Mouse (Mus musculus) limb, embryonic 12.5 days (tissue): ENCODE results near the gene Mb. TPM values are rescaled to one million over a fixed set of nuclear protein-coding genes. Genes with fewer than 3 reads are reported as not detected.

Experiments used
- ATAC-seq: fragments of 200-750 bp; cut with Nextera tagmentation; 2 replicates; pipeline ENCODE4 v1.8.0; 2017; ENCODE audit warnings: low read depth, moderate TSS enrichment; ENCODE audit not compliant: insufficient number of reproducible peaks, insufficient read depth, low FRiP score, low TSS enrichment
- H3K27ac ChIP-seq: fragments of 300-500 bp; sonication (generic); 2 replicates; pipeline ENCODE4 v1.5.1; 2016; ENCODE audit warnings: mild to moderate bottlenecking, moderate library complexity
- H3K27me3 ChIP-seq: fragments of 300-500 bp; sonication (generic); 2 replicates; pipeline ENCODE4 v1.6.1; 2016; ENCODE audit warnings: mild to moderate bottlenecking, moderate library complexity
- H3K36me3 ChIP-seq: fragments of 300-500 bp; sonication (generic); 2 replicates; pipeline ENCODE4 v1.6.1; 2016; ENCODE audit warnings: mild to moderate bottlenecking, moderate library complexity
- H3K4me1 ChIP-seq: fragments of 300-500 bp; sonication (generic); replicated peaks from 2 replicates; pipeline ENCODE4 v1.6.1; 2016
- H3K4me2 ChIP-seq: fragments of 300-500 bp; sonication (generic); 2 replicates; pipeline ENCODE4 v1.6.1; 2016; ENCODE audit warnings: mild to moderate bottlenecking, moderate library complexity
- H3K4me3 ChIP-seq: fragments of 300-500 bp; sonication (generic); replicated peaks from 2 replicates; pipeline ENCODE4 v1.5.1; 2016; ENCODE audit warnings: mild to moderate bottlenecking
- H3K9ac ChIP-seq: fragments of 300-500 bp; sonication (generic); replicated peaks from 2 replicates; pipeline ENCODE4 v1.6.1; 2016; ENCODE audit warnings: mild to moderate bottlenecking, moderate library complexity
- H3K9me3 ChIP-seq: fragments of 300-500 bp; sonication (generic); 2 replicates; pipeline ENCODE4 v1.6.1; 2016; ENCODE audit warnings: mild to moderate bottlenecking, moderate library complexity
- WGBS: fragments of 180-500 bp; shearing (Covaris S2); methylation state at CpG from one replicate; pipeline ENCODE4 v1.1.7; 2016; 5-methylcytosine and 5-hydroxymethylcytosine counted together
- polyA plus RNA-seq: library from polyadenylated mRNA; unstranded; fragments of >200 nt; fragmentation: Nextera tagmentation; extraction: Ambion mirVana; gene quantifications from 2 replicates; pipeline ENCODE4 v1.2.1, GENCODE M21; 2016

Gene Mb
- polyA plus RNA-seq, 1 experiment from 2014 or later = 3.7 TPM

- no peak overlapping the region; the same call in 1 of the 2 replicates for H3K27ac ChIP-seq
- 79% methylated on average over 11 of the region's 11 CpGs for WGBS
- H3K9ac ChIP-seq = no peak overlapping the region
Observed at GRCm38 (mm10) chr15:77079890-77080361, 29.5 kb upstream of the Mb start.

GRCm38 (mm10) chr15:77079256-77079822 lies 28.9 kb upstream of the Mb start:
- H3K27ac ChIP-seq = no peak overlapping the region
- H3K27me3 ChIP-seq = no peaks in the 10 kb centered on the region
- H3K4me2 ChIP-seq = no peak overlapping the region
- H3K36me3 ChIP-seq = peaks cover 85% of the 10 kb centered on the region
- H3K4me1 ChIP-seq = 0 out of 2 replicates have a peak, but pooled peaks cover 5% of the 10 kb centered on the region
- no peak for ATAC-seq
- 83% methylated on average over 14 of the region's 14 CpGs for whole genome bisulfite sequencing
- no peak overlapping the region for H3K4me3 ChIP-seq
- no peak overlapping the region for H3K9ac ChIP-seq
- no peaks in the 10 kb centered on the region for H3K9me3 ChIP-seq

More at GRCm38 (mm10) chr15:77079890-77080361, 29.5 kb upstream of the Mb start:
- Histone ChIP-seq H3K4me2 (no peak overlapping the region), H3K9me3 (no peaks in the 10 kb centered on the region), H3K4me1 (0 out of 2 replicates have a peak, but pooled peaks cover 5% of the 10 kb centered on the region), H3K27me3 (no peaks in the 10 kb centered on the region), H3K36me3 (peaks cover 91% of the 10 kb centered on the region), H3K4me3 (no peak overlapping the region)
- no peak for ATAC-seq

GRCm38 (mm10) chr15:77078786-77079185 lies 28.3 kb upstream of the Mb start:
- H3K27ac ChIP-seq = no peak overlapping the region
- no peaks in the 10 kb centered on the region for H3K27me3 ChIP-seq
- no peak overlapping the region for H3K9ac ChIP-seq
- no peaks in the 10 kb centered on the region for H3K9me3 ChIP-seq
- peaks cover 81% of the 10 kb centered on the region for H3K36me3 ChIP-seq
- 0 out of 2 replicates have a peak, but pooled peaks cover 5% of the 10 kb centered on the region for H3K4me1 ChIP-seq
- H3K4me2 ChIP-seq = no peak overlapping the region
- ATAC-seq = no peak
- WGBS = 83% methylated on average over 3 of the region's 3 CpGs
- no peak overlapping the region for H3K4me3 ChIP-seq

- Histone ChIP-seq H3K9ac (no peak overlapping the region), H3K27me3 (no peaks in the 10 kb centered on the region), H3K4me2 (no peak overlapping the region), H3K9me3 (no peaks in the 10 kb centered on the region), H3K4me3 (no peak overlapping the region), H3K36me3 (peaks cover 74% of the 10 kb centered on the region), H3K27ac (no peak overlapping the region), H3K4me1 (0 out of 2 replicates have a peak, but pooled peaks cover 5% of the 10 kb centered on the region)
- no peak for ATAC-seq
- 91% methylated on average over 9 of the region's 9 CpGs for WGBS
Observed at GRCm38 (mm10) chr15:77077906-77078305, 27.4 kb upstream of the Mb start.

- H3K9ac ChIP-seq = no peak overlapping the region
- no peak overlapping the region for H3K27ac ChIP-seq
- H3K4me1 ChIP-seq = peaks cover 18% of the 10 kb centered on the region
- H3K36me3 ChIP-seq = peaks cover 61% of the 10 kb centered on the region
- 85% methylated on average over 3 of the region's 3 CpGs for WGBS
- H3K27me3 ChIP-seq = no peaks in the 10 kb centered on the region
- ATAC-seq = no peak
- no peak overlapping the region for H3K4me2 ChIP-seq
- no peak overlapping the region for H3K4me3 ChIP-seq
- no peaks in the 10 kb centered on the region for H3K9me3 ChIP-seq
Observed at GRCm38 (mm10) chr15:77076523-77076922, 26.1 kb upstream of the Mb start.

GRCm38 (mm10) chr15:77072556-77073163 lies 22.2 kb upstream of the Mb start:
- H3K4me3 ChIP-seq = no peak overlapping the region
- H3K4me1 ChIP-seq = peaks cover 17% of the 10 kb centered on the region
- H3K36me3 ChIP-seq = peaks cover 23% of the 10 kb centered on the region
- H3K4me2 ChIP-seq = no peak overlapping the region
- H3K27ac ChIP-seq = no peak overlapping the region
- 91% methylated on average over 4 of the region's 4 CpGs for WGBS
- H3K9me3 ChIP-seq = no peaks in the 10 kb centered on the region
- H3K9ac ChIP-seq = no peak overlapping the region
- H3K27me3 ChIP-seq = no peaks in the 10 kb centered on the region
- ATAC-seq = no peak

GRCm38 (mm10) chr15:77071501-77071900 lies 21.0 kb upstream of the Mb start:
- Histone ChIP-seq H3K27me3 (no peaks in the 10 kb centered on the region), H3K9me3 (no peaks in the 10 kb centered on the region), H3K4me3 (no peak overlapping the region), H3K9ac (0 out of 2 replicates have a peak overlapping the region, but pooled peaks have one; percentile 18), H3K4me1 (peaks cover 17% of the 10 kb centered on the region), H3K4me2 (peak overlapping the region; percentile 28; the same call in 1 of the 2 replicates), H3K27ac (peak overlapping the region; percentile 29; the same call in 1 of the 2 replicates), H3K36me3 (peaks cover 12% of the 10 kb centered on the region)
- 0 out of 2 replicates have a peak, but pooled peaks have one; percentile 18 for ATAC-seq
- 17% methylated on average over 10 of the region's 10 CpGs for WGBS

- Histone ChIP-seq H3K4me1 (peaks cover 17% of the 10 kb centered on the region), H3K4me2 (no peak overlapping the region), H3K27ac (no peak overlapping the region), H3K9me3 (no peaks in the 10 kb centered on the region), H3K36me3 (peaks cover 5% of the 10 kb centered on the region; the same call in 1 of the 2 replicates), H3K4me3 (no peak overlapping the region), H3K27me3 (no peaks in the 10 kb centered on the region), H3K9ac (no peak overlapping the region)
- 84% methylated on average over 11 of the region's 11 CpGs for WGBS
- ATAC-seq = no peak
Observed at GRCm38 (mm10) chr15:77070745-77071268, 20.3 kb upstream of the Mb start.

- Histone ChIP-seq H3K4me1 (peaks cover 17% of the 10 kb centered on the region), H3K4me2 (no peak overlapping the region), H3K9ac (no peak overlapping the region), H3K36me3 (no peaks in the 10 kb centered on the region), H3K4me3 (no peak overlapping the region), H3K9me3 (no peaks in the 10 kb centered on the region), H3K27ac (no peak overlapping the region), H3K27me3 (no peaks in the 10 kb centered on the region)
- no peak for ATAC-seq
- 98% methylated on average over 3 of the region's 3 CpGs for WGBS
Observed at GRCm38 (mm10) chr15:77069019-77069418, 18.5 kb upstream of the Mb start.

- H3K4me2 ChIP-seq = no peak overlapping the region
- H3K4me1 ChIP-seq = peaks cover 17% of the 10 kb centered on the region
- 74% methylated on average over 3 of the region's 3 CpGs for WGBS
- H3K36me3 ChIP-seq = no peaks in the 10 kb centered on the region
- H3K27me3 ChIP-seq = no peaks in the 10 kb centered on the region
- no peak overlapping the region for H3K9ac ChIP-seq
- H3K9me3 ChIP-seq = no peaks in the 10 kb centered on the region
- no peak for ATAC-seq
- no peak overlapping the region for H3K27ac ChIP-seq
- no peak overlapping the region for H3K4me3 ChIP-seq
Observed at GRCm38 (mm10) chr15:77068439-77068861, 18.0 kb upstream of the Mb start.

- Histone ChIP-seq H3K27me3 (no peaks in the 10 kb centered on the region), H3K4me2 (no peak overlapping the region), H3K36me3 (no peaks in the 10 kb centered on the region), H3K9me3 (no peaks in the 10 kb centered on the region), H3K9ac (no peak overlapping the region), H3K4me3 (no peak overlapping the region), H3K4me1 (peaks cover 6% of the 10 kb centered on the region; the same call in 1 of the 2 replicates), H3K27ac (no peak overlapping the region)
- 83% methylated on average over 6 of the region's 6 CpGs for WGBS
- ATAC-seq = no peak
Observed at GRCm38 (mm10) chr15:77066233-77066632, 15.8 kb upstream of the Mb start.
